Mouse (Mus musculus) midbrain, embryonic 14.5 days (tissue): ENCODE measurements around the gene Rcor3. TPM values are rescaled to one million over a fixed set of nuclear protein-coding genes. Genes with fewer than 3 reads are reported as not detected.

Source experiments
- ATAC-seq: fragments of 200-750 bp; cut with Nextera tagmentation; 2 replicates; pipeline ENCODE4 v1.8.0; 2017; ENCODE audit warnings: moderate number of reproducible peaks, moderate library complexity; ENCODE audit not compliant: low FRiP score, low TSS enrichment
- DNase-seq: peaks from one replicate; pipeline ENCODE4 v3.0.0-alpha.2; 2015
- H3K27ac ChIP-seq: fragments of 300-500 bp; sonication (generic); replicated peaks from 2 replicates; pipeline ENCODE4 v1.5.1; 2014; ENCODE audit warnings: mild to moderate bottlenecking, low read depth, low read length, moderate library complexity
- H3K27me3 ChIP-seq: fragments of 300-500 bp; sonication (generic); 2 replicates; pipeline ENCODE4 v1.6.1; 2014; ENCODE audit warnings: low read length, control low read depth, mixed read lengths; ENCODE audit not compliant: control insufficient read depth, insufficient read depth
- H3K36me3 ChIP-seq: fragments of 300-500 bp; sonication (generic); 2 replicates; pipeline ENCODE4 v1.6.1; 2014; ENCODE audit warnings: low read length, control low read depth; ENCODE audit not compliant: control insufficient read depth, insufficient read depth
- H3K4me1 ChIP-seq: fragments of 300-500 bp; sonication (generic); 2 replicates; pipeline ENCODE4 v1.6.1; 2014; ENCODE audit warnings: mild to moderate bottlenecking, antibody characterized with exemption, low read length, control low read depth; ENCODE audit not compliant: control insufficient read depth, insufficient read depth
- H3K4me2 ChIP-seq: fragments of 300-500 bp; sonication (generic); 2 replicates; pipeline ENCODE4 v1.6.1; 2014; ENCODE audit warnings: mild to moderate bottlenecking, low read length, moderate library complexity
- H3K4me3 ChIP-seq: fragments of 300-500 bp; sonication (generic); replicated peaks from 2 replicates; pipeline ENCODE4 v1.5.1; 2014; ENCODE audit warnings: low read depth, low read length
- H3K9ac ChIP-seq: fragments of 300-500 bp; sonication (generic); replicated peaks from 2 replicates; pipeline ENCODE4 v1.6.1; 2014; ENCODE audit warnings: mild to moderate bottlenecking, low read length, moderate library complexity
- H3K9me3 ChIP-seq: fragments of 300-500 bp; sonication (generic); 2 replicates; pipeline ENCODE4 v1.6.1; 2016; ENCODE audit warnings: low read length, control low read depth, mixed read lengths; ENCODE audit not compliant: control insufficient read depth
- WGBS: fragments of 180-500 bp; shearing (Covaris S2); extraction: QIAGEN DNeasy Blood & Tissue Kit; methylation state at CpG from one replicate; pipeline ENCODE4 v1.1.7; 2014; 5-methylcytosine and 5-hydroxymethylcytosine counted together
- polyA plus RNA-seq: library from polyadenylated mRNA; unstranded; fragments of >200 nt; fragmentation: Nextera tagmentation; extraction: Ambion mirVana; gene quantifications from 2 replicates; pipeline ENCODE4 v1.2.1, GENCODE M21; 2014

The Rcor3 gene
- polyA plus RNA-seq, 1 experiment from 2014 or later, result 36.3 TPM

DNA sequence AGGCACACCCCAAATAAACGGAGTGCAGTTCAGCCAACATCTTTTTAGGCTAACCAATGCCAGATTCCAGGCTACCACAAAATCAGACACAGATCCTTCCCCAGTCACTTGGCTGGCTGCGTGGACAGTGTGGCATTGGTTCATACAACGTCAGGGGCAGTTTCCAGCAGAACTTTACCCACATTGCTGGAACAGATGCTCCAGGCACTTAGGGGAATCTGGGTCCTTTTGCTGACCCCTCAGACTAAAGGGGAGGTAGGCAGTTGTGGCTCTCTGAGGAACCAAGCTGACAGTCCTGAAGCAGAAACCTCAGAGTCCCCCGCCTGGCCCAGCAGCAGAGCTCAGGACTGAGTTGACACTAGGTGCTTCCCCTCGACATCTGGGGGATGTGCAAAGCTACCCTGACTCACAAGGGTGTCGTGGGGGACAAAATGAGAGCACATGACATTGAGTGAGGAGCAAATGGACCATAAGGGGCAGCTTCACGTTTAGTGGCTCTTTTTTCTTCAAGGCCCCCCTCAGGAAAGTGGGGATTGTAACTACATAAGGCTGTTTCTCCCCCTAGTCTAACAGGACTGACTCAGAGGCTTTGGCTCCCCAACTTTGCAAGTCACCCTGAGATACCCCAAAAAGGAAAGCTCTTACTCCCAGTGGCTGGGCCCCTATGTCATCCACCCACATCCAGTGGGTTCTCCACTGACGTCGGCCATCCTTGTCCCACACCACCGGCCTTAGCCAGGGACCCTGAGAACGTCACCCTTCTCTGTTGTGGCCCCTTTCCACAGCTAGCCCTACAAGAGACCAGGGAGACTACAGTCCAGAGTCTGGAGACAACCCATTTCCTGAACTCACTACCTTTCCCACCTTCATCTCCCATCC, 46.9 kb downstream of the Rcor3 start:
- H3K9ac ChIP-seq, result no peak overlapping the region
- H3K4me2 ChIP-seq, result no peak overlapping the region
- H3K4me3 ChIP-seq, result no peak overlapping the region
- WGBS, result 77% methylated on average over 11 of the region's 11 CpGs
- no peak overlapping the region for H3K27ac ChIP-seq
- ATAC-seq, result no peak
- DNase-seq, result no peak
- no peaks in the 10 kb centered on the region for H3K9me3 ChIP-seq
- no peaks in the 10 kb centered on the region for H3K36me3 ChIP-seq
- peaks cover 6% of the 10 kb centered on the region; the same call in 1 of the 2 replicates for H3K4me1 ChIP-seq
- peaks cover 14% of the 10 kb centered on the region for H3K27me3 ChIP-seq

DNA sequence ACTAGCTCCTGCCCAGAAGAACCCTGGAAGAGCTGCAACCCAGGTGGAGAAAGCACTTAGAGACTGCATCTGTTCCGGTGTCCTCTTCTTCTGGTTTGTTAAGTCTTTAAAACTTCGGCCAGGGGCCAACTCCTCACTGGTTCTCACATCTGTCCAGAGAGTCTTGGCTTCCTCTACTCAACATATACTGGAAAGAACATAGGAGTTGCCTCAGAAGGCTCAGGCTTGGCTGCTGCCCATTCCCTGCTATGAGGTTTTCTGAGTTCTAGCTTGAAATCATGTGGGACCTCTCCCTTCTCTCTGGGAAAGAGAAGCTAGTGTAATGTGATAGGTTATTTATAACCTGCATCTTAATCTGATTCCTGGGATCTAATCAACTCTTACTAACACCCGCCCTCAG, 47.6 kb downstream of the Rcor3 start:
- peaks cover 14% of the 10 kb centered on the region for H3K27me3 ChIP-seq
- DNase-seq (no peak), ATAC-seq (no peak)
- H3K9ac ChIP-seq, result no peak overlapping the region
- no peaks in the 10 kb centered on the region for H3K9me3 ChIP-seq
- no peaks in the 10 kb centered on the region for H3K36me3 ChIP-seq
- no peak overlapping the region for H3K4me2 ChIP-seq
- H3K27ac ChIP-seq, result no peak overlapping the region
- H3K4me3 ChIP-seq, result no peak overlapping the region
- peaks cover 6% of the 10 kb centered on the region; the same call in 1 of the 2 replicates for H3K4me1 ChIP-seq
- 93% methylated on average over 3 of the region's 3 CpGs for WGBS

DNA sequence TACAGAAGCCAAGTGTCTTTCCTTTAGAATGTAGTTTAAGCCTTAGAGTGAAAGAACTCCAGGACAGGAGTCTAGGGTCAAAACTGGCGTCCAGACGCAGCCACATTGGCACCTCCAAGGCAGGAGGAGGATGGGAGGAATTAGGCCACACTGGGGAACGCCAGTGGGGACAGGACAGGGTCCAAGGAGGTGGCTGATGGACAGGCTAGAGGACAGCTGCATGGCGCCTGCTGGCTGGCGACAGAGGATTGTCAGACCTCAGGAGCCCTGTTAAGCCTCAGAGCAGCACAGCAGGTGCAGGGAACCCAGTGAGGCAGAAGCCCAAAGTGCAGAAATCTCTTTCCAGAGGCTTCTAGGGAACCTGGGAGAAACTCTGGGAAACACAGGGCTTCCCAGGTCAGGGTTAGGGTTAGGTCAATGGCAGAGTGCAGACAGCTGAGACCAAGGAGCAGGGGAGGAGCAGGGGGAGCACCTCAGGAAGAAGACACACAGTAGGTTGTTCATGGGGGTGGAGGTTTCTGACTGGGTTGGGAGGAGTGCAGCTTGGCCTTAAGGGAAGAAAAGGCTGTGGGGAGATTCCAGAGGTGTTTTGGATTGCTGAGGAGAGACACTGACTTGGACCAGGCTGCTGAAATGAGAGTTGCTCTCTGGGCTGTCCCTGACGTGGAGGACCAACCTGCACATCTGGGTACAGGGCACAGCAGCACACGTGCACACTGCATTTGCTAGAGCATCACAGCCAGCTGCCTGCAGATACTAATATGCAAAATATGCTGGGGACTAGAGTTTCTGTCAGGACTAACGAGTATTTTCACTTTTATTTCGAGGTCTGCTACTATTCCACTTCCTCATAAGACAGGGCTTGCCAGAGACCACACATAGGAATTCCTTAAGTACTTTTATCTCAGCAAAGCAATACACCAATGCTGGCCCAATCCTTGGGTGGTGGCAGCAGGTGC, 48.4 kb downstream of the Rcor3 start:
- Histone ChIP-seq H3K4me1 (peaks cover 6% of the 10 kb centered on the region; the same call in 1 of the 2 replicates), H3K4me3 (no peak overlapping the region), H3K9me3 (no peaks in the 10 kb centered on the region), H3K36me3 (no peaks in the 10 kb centered on the region), H3K4me2 (no peak overlapping the region), H3K9ac (no peak overlapping the region), H3K27ac (no peak overlapping the region), H3K27me3 (peaks cover 14% of the 10 kb centered on the region)
- ATAC-seq (no peak), DNase-seq (no peak)
- WGBS, result 50% methylated on average over 9 of the region's 9 CpGs

DNA sequence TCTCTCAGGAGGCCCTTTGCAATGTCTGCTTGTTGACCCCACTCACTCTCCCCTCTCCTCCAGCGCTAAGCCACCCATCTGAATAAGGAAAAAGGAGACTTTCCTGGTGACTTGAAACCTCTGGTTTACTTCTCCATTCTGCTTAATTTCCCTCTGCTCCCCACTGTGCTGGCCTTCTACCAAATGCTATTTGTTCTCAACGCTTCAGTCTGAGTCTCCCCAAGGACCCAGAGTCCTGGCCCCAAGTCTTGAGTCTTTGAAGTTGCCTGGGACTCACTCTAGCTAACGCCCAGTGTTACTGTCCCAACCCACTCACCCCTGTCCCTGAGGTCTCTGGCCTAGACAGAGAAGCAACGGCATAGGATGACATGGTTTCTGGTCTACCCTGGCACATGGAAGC, 49.9 kb downstream of the Rcor3 start:
- ATAC-seq (no peak), DNase-seq (no peak)
- WGBS, result 77% methylated on average over 4 of the region's 4 CpGs

DNA sequence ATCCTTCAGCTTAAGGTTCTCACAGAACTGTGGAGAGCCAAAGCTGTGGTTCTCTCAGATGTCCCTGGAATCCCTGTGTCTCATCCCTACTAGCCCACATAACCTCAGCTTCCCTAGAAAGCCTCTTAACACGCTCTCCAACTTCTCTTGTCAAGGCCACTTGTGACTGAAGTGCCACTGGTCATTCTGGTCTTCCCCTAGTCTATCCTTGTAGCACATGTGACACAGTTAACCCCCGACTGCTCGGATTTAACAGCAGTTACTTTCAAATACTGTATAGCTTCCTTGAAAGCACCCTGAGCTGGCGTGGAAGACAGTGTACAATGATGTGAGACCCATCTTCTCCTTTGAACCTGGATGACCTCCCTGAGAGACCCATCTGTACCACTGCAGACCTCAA, 50.8 kb downstream of the Rcor3 start:
- no peak overlapping the region for H3K9ac ChIP-seq
- 79% methylated on average over 4 of the region's 4 CpGs for WGBS
- no peak for ATAC-seq

More for the DNA sequence above, 49.9 kb downstream of the Rcor3 start:
- Histone ChIP-seq H3K36me3 (no peaks in the 10 kb centered on the region), H3K9ac (no peak overlapping the region), H3K27me3 (peaks cover 14% of the 10 kb centered on the region), H3K4me1 (peaks cover 6% of the 10 kb centered on the region; the same call in 1 of the 2 replicates), H3K27ac (no peak overlapping the region), H3K4me3 (no peak overlapping the region), H3K4me2 (no peak overlapping the region), H3K9me3 (no peaks in the 10 kb centered on the region)

DNA sequence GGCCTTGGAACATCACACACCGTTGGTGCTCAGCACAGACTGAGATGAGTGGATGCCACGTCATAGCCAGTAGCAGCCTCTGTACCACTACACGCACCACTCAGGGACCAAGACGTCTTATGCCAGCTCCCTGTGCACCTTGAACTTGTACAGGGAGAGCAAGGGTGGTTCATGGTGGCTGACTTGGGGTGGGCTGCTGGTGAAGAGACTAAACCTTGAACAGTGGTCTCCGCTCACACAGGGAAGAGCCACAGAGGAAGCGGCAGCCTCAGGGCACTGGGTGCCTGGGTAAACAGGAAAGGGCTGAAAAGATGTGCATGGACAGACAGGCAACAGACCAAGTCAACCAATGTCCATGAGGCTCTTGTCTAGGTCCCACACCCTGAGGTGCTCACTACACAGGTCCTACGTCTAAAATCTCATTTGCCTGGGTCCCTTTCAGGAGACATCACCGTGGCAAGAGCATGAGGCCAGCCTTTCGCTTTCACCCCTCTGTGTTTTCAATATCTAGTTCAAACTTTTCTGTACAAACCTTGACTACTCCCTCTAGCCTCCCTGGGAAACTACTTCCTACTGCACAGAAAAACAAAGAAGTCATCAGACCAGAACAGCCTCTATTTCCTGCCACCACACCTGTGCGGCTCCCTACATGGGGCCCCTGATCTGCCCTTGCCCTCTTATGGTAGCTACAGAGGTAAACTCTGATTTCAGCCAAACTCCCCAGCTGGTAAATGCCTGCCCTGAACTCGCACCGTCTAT, 51.4 kb downstream of the Rcor3 start:
- Histone ChIP-seq H3K9me3 (no peaks in the 10 kb centered on the region), H3K4me1 (no peaks in the 10 kb centered on the region), H3K27me3 (peaks cover 14% of the 10 kb centered on the region), H3K4me3 (no peak overlapping the region), H3K4me2 (no peak overlapping the region), H3K27ac (no peak overlapping the region), H3K9ac (no peak overlapping the region), H3K36me3 (no peaks in the 10 kb centered on the region)
- ATAC-seq (no peak), DNase-seq (no peak)
- WGBS, result 88% methylated on average over 12 of the region's 12 CpGs

More for the DNA sequence above, 50.8 kb downstream of the Rcor3 start:
- no peak for DNase-seq
- H3K4me2 ChIP-seq, result no peak overlapping the region
- no peaks in the 10 kb centered on the region for H3K9me3 ChIP-seq
- no peak overlapping the region for H3K27ac ChIP-seq
- no peaks in the 10 kb centered on the region for H3K36me3 ChIP-seq
- H3K4me1 ChIP-seq, result peaks cover 5% of the 10 kb centered on the region; the same call in 1 of the 2 replicates
- no peak overlapping the region for H3K4me3 ChIP-seq
- peaks cover 14% of the 10 kb centered on the region for H3K27me3 ChIP-seq

DNA sequence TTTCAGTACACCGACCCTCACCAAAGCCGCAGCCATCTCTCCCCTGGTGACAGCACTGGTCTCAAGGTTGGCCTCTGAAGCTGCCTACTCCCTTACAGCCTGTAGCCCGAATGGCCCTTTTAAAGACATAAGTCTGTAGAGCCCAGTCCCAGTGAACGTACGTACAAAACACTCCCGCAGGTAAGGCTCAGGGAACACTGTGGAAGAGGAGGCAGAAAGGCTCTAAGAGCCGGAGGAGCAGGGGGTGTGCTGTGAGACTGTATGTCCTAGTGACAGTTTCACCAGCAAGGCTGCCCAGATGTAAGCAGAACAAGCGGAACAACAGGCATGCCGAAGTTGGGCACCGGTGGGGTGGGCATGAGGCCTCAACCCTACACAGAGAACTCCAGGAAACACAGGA, 52.6 kb downstream of the Rcor3 start:
- no peak overlapping the region for H3K4me2 ChIP-seq
- ATAC-seq (no peak), DNase-seq (no peak)
- no peak overlapping the region for H3K9ac ChIP-seq
- H3K9me3 ChIP-seq, result no peaks in the 10 kb centered on the region
- H3K4me3 ChIP-seq, result no peak overlapping the region
- no peak overlapping the region for H3K27ac ChIP-seq
- 92% methylated on average over 10 of the region's 10 CpGs for WGBS
- H3K4me1 ChIP-seq, result no peaks in the 10 kb centered on the region
- H3K36me3 ChIP-seq, result no peaks in the 10 kb centered on the region
- 0 out of 2 replicates have a peak, but pooled peaks cover 3% of the 10 kb centered on the region for H3K27me3 ChIP-seq

DNA sequence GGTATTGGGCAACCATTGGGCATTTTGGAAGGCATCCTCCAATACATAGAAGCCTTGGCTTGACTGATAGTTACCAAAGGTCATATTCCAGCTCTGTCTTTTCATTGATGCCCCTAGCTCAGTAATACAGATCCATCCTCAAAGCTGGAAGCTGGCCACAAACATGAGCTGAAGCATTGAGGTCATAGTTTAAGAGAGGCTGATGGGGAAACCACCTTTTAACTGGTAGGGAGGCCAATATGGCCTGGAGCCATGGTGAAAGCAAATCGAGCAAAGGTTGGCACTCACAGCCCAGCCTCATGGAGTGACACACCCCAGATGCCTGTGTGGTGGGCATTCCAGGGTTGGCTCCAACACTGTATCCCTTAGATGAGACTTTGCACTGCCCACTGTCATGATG, 55.2 kb downstream of the Rcor3 start:
- Histone ChIP-seq H3K9me3 (no peaks in the 10 kb centered on the region), H3K9ac (no peak overlapping the region), H3K4me2 (no peak overlapping the region), H3K4me3 (no peak overlapping the region), H3K4me1 (no peaks in the 10 kb centered on the region), H3K27ac (no peak overlapping the region), H3K27me3 (no peaks in the 10 kb centered on the region), H3K36me3 (no peaks in the 10 kb centered on the region)
- no peak for DNase-seq
- no peak for ATAC-seq
- WGBS, result 97% methylated on average over 1 of the region's 1 CpGs
